Mouse (Mus musculus): ENCODE measurements around the gene Syne3.

GRCm38 (mm10) chr12:105022141-105022540 lies 12.5 kb upstream of the Syne3 start:
- no peak for TF ChIP-seq POLR2A (IDR thresholded peaks at IDR 0.05; ENCODE audit: insufficient read length, low read depth)
- no peak for TF ChIP-seq TCF3 (IDR thresholded peaks at IDR 0.05; ENCODE audit: insufficient read length, low read depth)
- TF ChIP-seq E2F4 (IDR thresholded peaks at IDR 0.05; ENCODE audit: insufficient read depth): no peak
- TF ChIP-seq MAX (IDR thresholded peaks at IDR 0.05; ENCODE audit: low read depth): no peak
- TF ChIP-seq MYOD1 (IDR thresholded peaks at IDR 0.05; ENCODE audit: control insufficient read depth in 1 of 3, insufficient read length in 2 of 3, low read depth in 2 of 3): no peak
- TF ChIP-seq MYOG (IDR thresholded peaks at IDR 0.05; ENCODE audit: control insufficient read depth in 1 of 3, insufficient read depth in 1 of 3, insufficient read length in 2 of 3, low read depth in 2 of 3): no peak
- no peak for TF ChIP-seq USF1 (IDR thresholded peaks at IDR 0.05; ENCODE audit: low read depth)
- no peak for TF ChIP-seq POLR2AphosphoS2 (IDR thresholded peaks at IDR 0.05; ENCODE audit: insufficient read length, low read depth)
- no peak for TF ChIP-seq SRF (IDR thresholded peaks at IDR 0.05; ENCODE audit: control insufficient read depth, insufficient read length, low read depth)
